Mouse (Mus musculus) gastrocnemius, postnatal 25 days (tissue): ENCODE measurements at regions not wholly inside any gene's neighbourhood (a gene's known extent, or its start where the extent isn't known, plus 50 kb on each side); places are given as distances from the start of the nearest gene placed in this dataset.

ENCODE experiments used
- DNase-seq: peaks from one replicate; pipeline ENCODE4 v3.0.0; 2022

DNA sequence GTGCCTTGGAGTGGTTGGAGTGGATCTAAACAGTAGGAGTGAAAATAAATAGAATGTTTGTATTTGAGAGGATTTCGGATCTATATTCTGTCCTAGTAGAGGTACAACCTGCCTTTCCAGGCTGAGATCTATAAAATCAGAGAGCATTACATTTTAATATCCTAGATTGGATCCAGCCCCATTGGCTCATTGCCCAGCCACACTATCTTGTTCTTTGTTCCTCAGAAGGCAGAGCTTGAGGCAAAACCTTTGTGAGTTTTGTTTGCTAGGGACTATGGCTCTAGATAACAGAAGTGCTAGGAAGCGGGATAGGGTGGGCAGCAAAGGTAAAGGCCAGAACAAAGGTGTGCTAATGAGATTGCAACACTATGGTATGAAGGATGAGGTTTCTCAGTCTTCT, 78.7 kb upstream of the Cntln start:
- no peak for DNase-seq

- no peak for DNase-seq
Measured at GRCm38 (mm10) chr4:84793156-84793919, 90.8 kb upstream of the Cntln start.

DNA sequence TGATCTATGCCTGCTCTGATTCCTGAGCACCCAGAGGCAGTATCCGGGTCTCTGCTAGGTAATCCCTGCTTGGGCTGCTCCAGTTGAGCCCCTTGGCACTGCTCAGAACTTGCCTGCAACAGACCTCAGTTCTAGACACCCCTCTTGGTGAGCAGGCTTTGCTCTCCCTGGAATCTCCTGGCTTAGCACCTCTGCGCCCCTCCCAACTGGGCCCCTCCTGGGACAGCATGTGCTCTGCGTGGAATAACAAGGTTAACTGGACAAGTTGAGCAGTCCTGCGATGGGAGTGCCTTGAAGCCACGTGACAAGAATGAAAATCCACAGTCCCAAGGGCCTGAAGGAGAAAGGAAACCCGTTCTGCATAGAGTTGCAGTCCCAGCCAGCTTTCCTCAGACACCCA, 97.5 kb upstream of the Cntln start:
- DNase-seq: peak; percentile 71

GRCm38 (mm10) chr4:84768161-84768560, 93.1 kb upstream of the Bnc2 start:
- peak; percentile 10 for DNase-seq

DNA sequence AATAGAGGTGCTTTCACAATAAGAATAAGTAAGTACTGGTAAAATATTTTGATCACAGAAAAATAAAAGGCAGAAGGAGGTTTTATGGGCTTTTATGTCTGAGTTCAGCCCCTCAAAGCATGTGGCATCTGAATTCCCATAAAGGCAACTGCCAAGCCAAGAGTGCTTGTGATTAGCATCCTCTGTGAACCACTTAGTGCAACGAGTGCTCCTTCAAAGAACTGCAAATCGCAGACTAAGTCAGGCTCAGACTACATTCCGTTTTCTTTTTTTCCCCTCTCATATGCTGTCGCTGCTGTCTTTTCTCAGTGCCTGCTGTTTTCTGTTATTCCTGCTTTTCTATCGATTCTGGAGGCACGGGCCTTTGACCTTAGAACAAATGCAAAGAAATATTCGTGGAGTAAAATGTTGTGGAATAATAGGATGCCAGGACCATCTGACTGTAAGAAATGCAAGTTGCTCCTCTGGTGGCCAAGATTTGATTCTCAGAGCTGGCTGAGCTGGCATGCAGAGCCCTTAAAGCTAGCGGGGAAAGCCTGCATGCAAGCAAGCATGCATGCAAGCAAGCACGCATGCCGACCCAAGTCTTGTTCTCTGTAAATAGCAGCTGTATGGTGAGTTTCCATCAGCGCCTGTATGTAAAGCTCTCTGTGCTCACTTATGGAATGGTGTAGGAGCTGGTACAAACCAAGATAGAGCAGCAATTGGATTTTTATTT, 91.8 kb upstream of the Bnc2 start:
- DNase-seq: no peak

DNA sequence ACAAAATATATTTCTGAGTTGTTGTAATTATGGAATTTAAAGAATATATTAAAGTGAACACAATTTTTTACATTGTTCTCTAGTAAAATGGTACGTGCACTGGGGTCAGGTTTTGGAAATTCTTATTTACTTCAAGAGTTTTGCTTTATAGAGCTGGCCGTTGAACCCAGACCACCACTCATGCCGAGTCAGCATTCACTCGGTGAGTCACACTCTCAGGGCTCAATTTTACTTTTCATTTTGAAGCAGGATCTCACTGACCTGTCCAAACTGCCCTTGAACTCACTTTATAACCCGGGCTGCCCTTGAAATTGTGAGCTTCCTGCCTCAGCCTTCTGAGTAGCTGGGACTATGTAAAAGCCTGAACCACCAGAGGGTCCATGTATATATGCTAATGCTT, 82.1 kb upstream of the Bnc2 start:
- DNase-seq: no peak

- no peak for DNase-seq
Measured at GRCm38 (mm10) chr4:84752613-84753185, 77.6 kb upstream of the Bnc2 start.

GRCm38 (mm10) chr4:84741301-84741700, 66.2 kb upstream of the Bnc2 start:
- DNase-seq: no peak

- no peak for DNase-seq
Measured at GRCm38 (mm10) chr4:84740816-84741215, 65.7 kb upstream of the Bnc2 start.
